Mouse (Mus musculus) mouse embryonic stem cell (cell line): ENCODE measurements around the gene Tuba1c.

Experiments used
- in situ Hi-C, 2 experiments: fragments of 300-500 bp; cut with MboI; formaldehyde crosslinking; loops; 1 replicate in 1 of 2; 3 replicates in 1 of 2; pipeline ENCODE4 v1.14.3; 2019 to 2020; ENCODE audit warnings: low sequenced_read_pairs in 2 of 2, low pct_unique_long_range_greater_than_20kb in 1 of 2, mixed read lengths in 1 of 2; ENCODE audit not compliant: unreplicated experiment in 1 of 2

Tuba1c gene

GRCm38 (mm10) chr15:99021255-99021654, 8.4 kb upstream of the Tuba1c start:
- in situ Hi-C loops, result no loop called here

DNA sequence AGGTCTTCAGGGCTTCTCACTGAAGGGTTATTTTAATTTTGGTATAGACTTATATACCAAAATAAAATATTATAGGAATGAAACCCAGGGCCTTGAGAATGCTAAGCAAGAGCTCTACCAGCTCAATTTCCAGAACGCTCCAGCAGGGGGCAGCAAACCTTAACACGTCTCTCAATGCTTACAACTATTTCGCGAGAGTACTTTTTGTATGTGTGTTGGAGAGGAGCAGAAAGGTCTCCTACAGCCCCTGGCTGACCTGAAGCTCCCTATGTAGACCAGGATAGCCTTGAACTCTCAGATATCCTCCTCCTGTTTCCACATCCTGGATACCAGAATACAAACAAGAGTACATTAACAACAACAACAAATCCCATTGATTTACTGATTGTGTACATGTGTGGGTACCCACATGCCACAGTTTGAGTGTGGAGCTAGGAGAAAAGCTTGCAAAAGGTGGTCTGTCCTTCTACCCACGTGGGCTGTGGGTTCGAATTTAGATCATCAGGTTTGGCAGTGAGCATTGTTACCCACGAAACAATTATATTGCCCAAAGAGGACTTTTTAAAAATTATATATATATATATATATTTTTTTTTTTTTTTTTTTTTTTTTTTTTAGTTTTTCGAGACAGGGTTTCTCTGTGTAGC, 4.9 kb upstream of the Tuba1c start:
- in situ Hi-C loops, result no loop called here

DNA sequence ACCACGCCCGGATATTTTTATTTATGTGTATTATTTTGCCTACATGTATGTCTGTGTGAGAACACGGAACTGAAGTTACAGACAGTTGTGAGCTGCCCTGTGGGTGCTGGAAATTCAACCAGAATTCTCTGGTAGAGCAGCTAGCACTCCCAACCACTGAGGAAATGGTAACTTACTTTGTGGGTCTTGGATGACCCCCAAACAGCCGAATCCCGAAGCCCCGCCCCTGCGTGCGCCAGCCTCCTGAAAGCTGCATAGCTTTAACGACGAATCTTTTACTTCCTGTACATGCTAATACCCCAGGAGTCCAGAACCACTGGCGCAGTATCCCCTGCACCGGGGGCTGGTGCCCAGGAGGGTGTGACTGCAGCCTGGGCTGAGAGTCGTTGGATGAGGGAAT, 4.3 kb upstream of the Tuba1c start:
- in situ Hi-C loops, result no loop called here

DNA sequence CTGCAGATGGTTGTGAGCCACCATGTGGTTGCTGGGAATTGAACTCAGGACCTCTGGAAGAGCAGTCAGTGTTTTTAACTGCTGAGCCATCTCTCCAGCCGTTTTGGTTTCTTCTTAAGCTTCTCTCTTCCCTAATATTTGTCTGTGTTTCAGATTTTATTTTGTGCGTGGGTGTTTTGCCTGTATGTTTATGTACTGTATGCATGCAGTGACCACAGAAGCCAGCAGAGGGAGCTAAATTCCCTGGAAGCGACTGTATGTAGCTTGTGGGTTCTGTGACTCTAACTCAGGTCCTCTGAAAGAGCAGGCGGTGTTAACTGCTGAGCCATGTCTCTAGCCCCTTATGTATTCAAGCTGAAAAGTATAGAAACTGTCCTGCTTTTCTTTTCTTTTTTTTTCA, 3.4 kb upstream of the Tuba1c start:
- in situ Hi-C loops, result no loop called here

GRCm38 (mm10) chr15:99027116-99027515, 2.6 kb upstream of the Tuba1c start:
- in situ Hi-C loops, result no loop called here

- in situ Hi-C loops, result no loop called here
These were observed 725 bp upstream of the Tuba1c start for GRCm38 (mm10) chr15:99028874-99029458.

- in situ Hi-C loops, result no loop called here
These were observed 1.1 kb downstream of the Tuba1c start for GRCm38 (mm10) chr15:99030585-99031387.

GRCm38 (mm10) chr15:99031388-99031675, 1.6 kb downstream of the Tuba1c start:
- in situ Hi-C loops, result no loop called here

GRCm38 (mm10) chr15:99032041-99032725, 2.5 kb downstream of the Tuba1c start:
- in situ Hi-C loops, result no loop called here

DNA sequence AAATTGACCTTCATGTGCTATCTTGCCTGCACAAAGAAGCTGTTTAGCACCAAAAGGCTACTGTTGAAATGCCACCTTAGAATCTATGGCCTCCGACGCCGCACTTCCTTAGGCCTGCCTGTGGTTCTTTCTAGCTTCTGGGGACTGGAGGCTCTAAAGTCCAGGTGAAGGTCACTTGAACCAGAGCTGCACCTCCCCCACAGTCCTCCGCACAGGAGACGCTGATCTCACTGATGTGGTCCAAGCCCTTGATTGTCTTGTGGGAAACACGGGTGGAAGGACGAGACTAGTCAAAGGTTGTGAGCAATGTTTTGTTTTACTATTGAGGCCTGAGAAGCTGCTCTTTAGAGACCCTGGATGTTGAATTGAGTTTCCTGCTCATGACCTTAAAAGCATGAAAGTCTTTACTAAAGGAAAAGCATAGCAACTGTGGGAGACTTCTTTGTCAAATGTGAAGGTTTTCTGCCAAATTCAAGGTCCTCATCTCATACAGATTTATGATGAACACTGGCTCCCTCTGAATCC, 3.1 kb downstream of the Tuba1c start:
- in situ Hi-C loops, result no loop called here

DNA sequence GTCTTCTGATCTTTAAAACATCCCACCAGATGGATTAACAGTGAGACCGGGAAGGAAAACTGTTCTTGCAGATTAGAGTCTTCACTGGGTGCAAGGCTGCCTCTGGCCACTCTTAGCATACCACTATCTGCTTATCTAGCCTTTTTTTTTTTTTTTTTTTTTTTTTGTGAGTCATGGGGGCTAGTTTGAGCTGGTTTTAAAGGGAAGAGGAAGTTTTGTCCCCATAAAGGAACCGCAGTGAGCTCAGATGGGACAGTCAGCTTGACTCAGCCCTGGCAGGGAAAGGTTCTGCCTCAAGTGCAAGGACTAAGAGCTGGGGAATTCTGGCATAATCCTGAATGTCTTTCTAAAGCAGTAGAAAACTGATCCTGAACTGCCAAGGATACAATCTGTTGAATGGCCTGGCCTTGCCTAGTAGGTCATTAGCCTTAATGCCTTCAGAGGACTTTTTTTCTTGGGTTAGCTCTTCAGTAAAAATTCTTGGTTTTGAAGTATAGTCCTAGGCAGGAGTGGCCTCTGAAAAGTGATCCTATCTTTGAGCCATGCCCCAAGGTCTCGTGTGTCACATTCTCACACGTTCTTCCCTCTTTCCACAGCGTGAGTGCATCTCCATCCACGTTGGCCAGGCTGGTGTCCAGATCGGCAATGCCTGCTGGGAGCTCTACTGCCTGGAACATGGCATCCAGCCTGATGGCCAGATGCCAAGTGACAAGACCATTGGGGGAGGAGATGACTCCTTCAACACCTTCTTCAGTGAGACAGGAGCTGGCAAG, 4.0 kb downstream of the Tuba1c start:
- in situ Hi-C loops, result no loop called here

GRCm38 (mm10) chr15:99035431-99035830, 5.7 kb downstream of the Tuba1c start:
- in situ Hi-C loops, result no loop called here

DNA sequence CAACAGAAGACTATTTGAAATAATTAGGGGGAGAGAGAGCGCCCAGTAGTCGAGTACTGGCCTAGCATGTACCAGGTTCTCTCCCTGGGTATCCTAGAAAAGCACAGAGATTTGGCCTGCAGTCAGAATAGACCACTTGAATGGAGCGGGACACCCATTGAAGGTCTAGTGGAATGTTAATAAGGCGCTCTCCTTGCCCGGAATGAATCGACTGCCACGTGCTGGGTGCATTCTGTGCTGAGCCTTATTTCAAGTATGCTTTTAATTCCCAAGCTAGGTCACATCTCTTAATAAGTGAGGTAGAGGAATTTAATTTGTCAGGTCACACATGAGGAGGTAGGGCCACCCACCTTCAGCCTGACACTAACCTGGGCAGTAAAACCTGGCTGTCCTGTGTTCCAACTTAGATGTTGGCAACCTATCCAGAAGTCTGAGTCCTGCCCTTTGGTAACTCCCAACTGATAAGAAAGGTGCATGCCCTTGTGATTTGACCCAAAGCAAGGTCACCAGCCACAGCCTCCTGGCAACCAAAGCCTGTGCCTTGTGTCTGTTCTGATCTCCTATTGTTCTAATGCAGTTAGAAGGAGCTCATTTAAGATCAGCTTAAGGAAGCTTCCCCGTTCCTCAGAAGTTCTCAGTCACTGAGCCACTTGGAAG, 6.7 kb downstream of the Tuba1c start:
- in situ Hi-C loops, result no loop called here

DNA sequence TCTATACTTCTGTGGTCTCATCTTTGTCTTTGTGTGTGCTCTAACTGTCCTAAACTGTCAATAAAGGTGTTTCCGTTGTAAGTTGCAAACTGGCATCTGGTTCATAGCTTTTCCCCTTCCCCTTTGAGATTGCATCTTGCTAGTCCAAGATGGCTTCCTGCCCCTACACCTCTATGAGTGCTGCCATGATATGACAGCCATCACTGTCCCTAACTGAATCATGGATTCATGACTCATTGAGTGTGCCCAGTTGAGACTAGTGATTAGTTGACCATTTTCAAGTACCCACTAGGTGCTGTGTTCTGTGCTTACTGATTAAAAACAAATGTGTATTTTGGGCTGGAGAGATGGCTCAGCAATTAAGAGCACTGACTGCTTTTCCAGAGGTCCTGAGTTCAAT, 8.3 kb downstream of the Tuba1c start:
- in situ Hi-C loops, result no loop called here

GRCm38 (mm10) chr15:99038797-99039196, 9.1 kb downstream of the Tuba1c start:
- in situ Hi-C loops, result no loop called here

DNA sequence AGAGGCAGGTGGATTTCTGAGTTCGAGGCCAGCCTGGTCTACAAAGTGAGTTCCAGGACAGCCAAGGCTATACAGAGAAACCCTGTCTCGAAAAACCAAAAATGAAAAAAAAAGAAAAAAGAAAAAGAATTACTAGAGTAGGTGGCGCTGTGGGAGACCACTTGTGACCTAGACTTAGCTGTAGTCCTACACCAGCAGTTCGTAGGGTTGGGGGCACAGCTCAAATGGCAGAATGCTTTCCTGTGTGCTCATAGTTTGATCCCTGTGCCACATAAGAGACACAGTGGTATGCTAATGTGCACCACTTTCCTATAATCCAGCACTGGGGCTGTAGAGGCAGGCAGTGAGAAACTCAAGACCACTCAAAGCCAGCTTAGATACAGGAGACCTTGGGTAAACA, 9.6 kb downstream of the Tuba1c start:
- in situ Hi-C loops, result no loop called here

- in situ Hi-C loops, result no loop called here
These were observed 10.6 kb downstream of the Tuba1c start for GRCm38 (mm10) chr15:99039996-99040919.
